Mouse (Mus musculus) heart, adult 2 months (tissue): ENCODE data around the gene Foxp1. TPM values are rescaled to one million over a fixed set of nuclear protein-coding genes. Genes with fewer than 3 reads are reported as not detected.

ENCODE experiments used
- DNase-seq, 2 experiments: peaks; one replicate each; pipeline ENCODE4 v3.0.0; 2021
- H3K27ac ChIP-seq: fragments of 200-600 bp; 2 replicates; pipeline ENCODE4 v1.8.1; 2022
- H3K27me3 ChIP-seq: fragments of 200-500 bp; 2 replicates; pipeline ENCODE4 v1.6.1; 2012; ENCODE audit warnings: mild to moderate bottlenecking, low read length, inconsistent platforms, mixed read lengths; ENCODE audit not compliant: control insufficient read depth, insufficient read depth
- H3K36me3 ChIP-seq: fragments of 200-500 bp; 2 replicates; pipeline ENCODE4 v1.6.1; 2012; ENCODE audit warnings: low read length, inconsistent platforms; ENCODE audit not compliant: control insufficient read depth, insufficient read depth
- H3K4me1 ChIP-seq: fragments of 200-500 bp; 2 replicates; pipeline ENCODE4 v1.6.1; 2011; ENCODE audit warnings: low read length; ENCODE audit not compliant: control insufficient read depth, insufficient read depth
- H3K4me3 ChIP-seq: fragments of 200-600 bp; 2 replicates; pipeline ENCODE4 v1.8.1; 2022
- H3K79me2 ChIP-seq: fragments of 200-500 bp; replicated peaks from 2 replicates; pipeline ENCODE4 v1.6.1; 2012; ENCODE audit warnings: mild to moderate bottlenecking, inconsistent platforms, low read length, moderate library complexity, mixed read lengths; ENCODE audit not compliant: control insufficient read depth, insufficient read depth
- H3K9ac ChIP-seq: fragments of 200-500 bp; 2 replicates; pipeline ENCODE4 v1.6.1; 2012; ENCODE audit warnings: low read depth, mild to moderate bottlenecking, control low read depth, inconsistent platforms, low read length, mixed read lengths
- CTCF ChIP-seq: fragments of 200-600 bp; IDR thresholded peaks from 2 replicates; pipeline ENCODE4 v1.8.1; 2022; ENCODE audit warnings: antibody characterized with exemption, mild to moderate bottlenecking, moderate library complexity
- EP300 ChIP-seq: fragments of 200-500 bp; IDR thresholded peaks from 2 replicates; pipeline ENCODE4 v1.6.1; 2011; ENCODE audit warnings: low read depth, low read length, control low read depth; ENCODE audit not compliant: insufficient read depth
- POLR2A ChIP-seq: fragments of 200-500 bp; IDR thresholded peaks from 2 replicates; pipeline ENCODE4 v1.6.1; 2011; ENCODE audit warnings: mild to moderate bottlenecking, low read depth, low read length, control low read depth; ENCODE audit not compliant: insufficient read depth
- WGBS: fragments of 180-500 bp; shearing (Covaris S2); methylation state at CpG from one replicate; pipeline ENCODE4 v1.1.7; 2018; 5-methylcytosine and 5-hydroxymethylcytosine counted together
- intact Hi-C: fragments of 180-260 bp; cut with DNase I; formaldehyde crosslinking; loops from one replicate; pipeline ENCODE4 v1.15.1; 2025
- polyA plus RNA-seq: library from polyadenylated mRNA; depleted of rRNA; stranded (reverse); fragments of >200 nt; gene quantifications from 2 replicates; pipeline ENCODE4 v1.2.3, GENCODE M21; 2012
- total RNA-seq, 2 experiments: library from RNA; stranded (reverse); gene quantifications; 2 replicates each; pipeline ENCODE4 v1.2.3; 2021

Gene Foxp1
- total and polyA plus RNA-seq, 3 experiments, result 22.9 to 31.6 (median 26.4) TPM

GRCm38 (mm10) chr6:99053998-99054397 lies 468.5 kb downstream of the Foxp1 start:
- Histone ChIP-seq H3K9ac (no peak overlapping the region), H3K36me3 (no peaks in the 10 kb centered on the region), H3K27me3 (no peaks in the 10 kb centered on the region), H3K4me1 (no peaks in the 10 kb centered on the region; the same call in none of the 2 replicates), H3K4me3 (no peak overlapping the region), H3K27ac (no peak overlapping the region), H3K79me2 (0 out of 2 replicates have a peak, but pooled peaks cover 1% of the 10 kb centered on the region)
- TF ChIP-seq CTCF (no peak), POLR2A (no peak), EP300 (no peak)
- DNase-seq, result peak in 1 of 2 experiments; percentile 19
- WGBS, result 92% methylated on average over 2 of the region's 2 CpGs
- intact Hi-C loops, result no loop called here

- Histone ChIP-seq H3K4me1 (no peaks in the 10 kb centered on the region; the same call in none of the 2 replicates), H3K9ac (no peak overlapping the region), H3K36me3 (no peaks in the 10 kb centered on the region), H3K4me3 (no peak overlapping the region), H3K27me3 (no peaks in the 10 kb centered on the region), H3K79me2 (0 out of 2 replicates have a peak, but pooled peaks cover 1% of the 10 kb centered on the region), H3K27ac (no peak overlapping the region)
- intact Hi-C loops, result no loop called here
- TF ChIP-seq POLR2A (no peak), EP300 (no peak), CTCF (no peak)
- 65% methylated on average over 7 of the region's 7 CpGs for WGBS
- DNase-seq, result no peak
These were observed 469.4 kb downstream of the Foxp1 start for GRCm38 (mm10) chr6:99053111-99053510.

- H3K4me3 ChIP-seq, result no peak overlapping the region
- H3K27ac ChIP-seq, result no peak overlapping the region
- no peaks in the 10 kb centered on the region for H3K79me2 ChIP-seq
- intact Hi-C loops, result no loop called here
- DNase-seq, result no peak
- no peaks in the 10 kb centered on the region for H3K36me3 ChIP-seq
- no peak overlapping the region for H3K9ac ChIP-seq
- H3K4me1 ChIP-seq, result no peaks in the 10 kb centered on the region; the same call in none of the 2 replicates
- no peaks in the 10 kb centered on the region for H3K27me3 ChIP-seq
- TF ChIP-seq CTCF (no peak), POLR2A (no peak)
These were observed 470.8 kb downstream of the Foxp1 start for GRCm38 (mm10) chr6:99051724-99052123.

- WGBS, result 70% methylated on average over 3 of the region's 3 CpGs
- Histone ChIP-seq H3K79me2 (no peaks in the 10 kb centered on the region), H3K4me1 (no peaks in the 10 kb centered on the region; the same call in none of the 2 replicates), H3K36me3 (no peaks in the 10 kb centered on the region), H3K27ac (no peak overlapping the region), H3K27me3 (no peaks in the 10 kb centered on the region), H3K4me3 (no peak overlapping the region), H3K9ac (no peak overlapping the region)
- DNase-seq, result no peak
- intact Hi-C loops, result no loop called here
- no peak for TF ChIP-seq EP300
These were observed 472.1 kb downstream of the Foxp1 start for GRCm38 (mm10) chr6:99050288-99051006.

- Histone ChIP-seq H3K27me3 (no peaks in the 10 kb centered on the region), H3K4me3 (no peak overlapping the region), H3K4me1 (no peaks in the 10 kb centered on the region; the same call in none of the 2 replicates), H3K27ac (no peak overlapping the region), H3K9ac (no peak overlapping the region), H3K79me2 (no peaks in the 10 kb centered on the region), H3K36me3 (no peaks in the 10 kb centered on the region)
- intact Hi-C loops, result loop anchor here (5.0 kb wide), 1 partner anchor 60 kb away; no protein-coding TSS in a partner anchor
- no peak for TF ChIP-seq POLR2A
- TF ChIP-seq CTCF, result no peak
- no peak for TF ChIP-seq EP300
- no peak for DNase-seq
- WGBS, result 53% methylated on average over 5 of the region's 5 CpGs
These were observed 475.2 kb downstream of the Foxp1 start for GRCm38 (mm10) chr6:99047322-99047721.
